Mouse (Mus musculus) liver, adult (tissue): ENCODE measurements around the gene Foxd3.

Experiments used
- GATA4 ChIP-seq: IDR thresholded peaks from 2 replicates; pipeline ENCODE4 v1.6.1; 2014; ENCODE audit warnings: mild to moderate bottlenecking, low read length; ENCODE audit not compliant: insufficient replicate concordance

The Foxd3 gene

GRCm38 (mm10) chr4:99683941-99684340 is 27.8 kb downstream of the Foxd3 start:
- no peak for TF ChIP-seq GATA4

- TF ChIP-seq GATA4: no peak
These were observed 30.2 kb downstream of the Foxd3 start for GRCm38 (mm10) chr4:99686308-99686707.
